Mouse (Mus musculus) spleen, adult 18-20 months (tissue): ENCODE measurements around the gene Gm44805.

Experiments used
- DNase-seq, 2 experiments: peaks; one replicate each; pipeline ENCODE4 v3.0.0; 2022; ENCODE audit warnings: mixed read lengths in 2 of 2

The Gm44805 gene

GRCm38 (mm10) chr7:19628536-19629360, 52.5 kb downstream of the Gm44805 start:
- peak; percentile 96 to 98 for DNase-seq

- DNase-seq = no peak
Measured at GRCm38 (mm10) chr7:19628192-19628535, 53.1 kb downstream of the Gm44805 start.

DNA sequence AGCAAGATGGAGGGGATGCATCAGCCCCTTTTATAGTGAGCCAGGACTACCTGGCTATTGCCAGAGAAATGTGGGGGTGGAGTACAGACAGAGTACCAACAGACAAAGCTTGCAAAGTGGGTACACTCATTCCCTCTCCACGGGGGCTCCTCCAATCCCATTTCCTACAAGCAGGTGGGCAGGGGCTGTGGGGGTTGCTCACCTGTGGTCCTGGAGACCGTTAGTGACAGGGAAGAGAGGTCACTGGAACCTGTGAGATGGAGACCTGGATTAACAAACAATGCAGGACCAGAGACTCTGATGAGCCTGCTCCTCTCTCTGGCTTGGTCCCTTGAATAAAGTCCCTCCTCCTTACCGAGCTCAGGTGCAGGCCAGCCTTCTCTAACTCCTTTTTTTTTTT, 53.5 kb downstream of the Gm44805 start:
- no peak for DNase-seq

DNA sequence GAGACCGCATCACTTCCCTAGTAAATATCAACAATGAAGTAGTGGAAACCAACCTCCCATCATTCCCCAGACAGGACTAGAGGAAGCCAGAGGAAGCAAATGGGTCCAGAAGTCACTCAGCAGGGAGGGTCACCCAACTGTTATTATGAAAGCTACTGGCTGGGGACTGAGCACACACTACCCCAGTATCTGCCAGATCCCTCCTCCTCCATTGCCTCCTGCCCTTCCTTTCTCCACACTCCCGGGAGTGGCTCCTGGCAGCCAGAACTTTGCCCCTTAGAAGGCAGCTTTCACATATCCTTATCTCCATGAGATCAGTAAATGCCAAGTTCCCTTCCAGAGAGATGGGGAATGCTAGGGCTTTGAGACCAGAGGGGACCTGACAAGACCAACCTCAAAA, 57.8 kb downstream of the Gm44805 start:
- no peak for DNase-seq

DNA sequence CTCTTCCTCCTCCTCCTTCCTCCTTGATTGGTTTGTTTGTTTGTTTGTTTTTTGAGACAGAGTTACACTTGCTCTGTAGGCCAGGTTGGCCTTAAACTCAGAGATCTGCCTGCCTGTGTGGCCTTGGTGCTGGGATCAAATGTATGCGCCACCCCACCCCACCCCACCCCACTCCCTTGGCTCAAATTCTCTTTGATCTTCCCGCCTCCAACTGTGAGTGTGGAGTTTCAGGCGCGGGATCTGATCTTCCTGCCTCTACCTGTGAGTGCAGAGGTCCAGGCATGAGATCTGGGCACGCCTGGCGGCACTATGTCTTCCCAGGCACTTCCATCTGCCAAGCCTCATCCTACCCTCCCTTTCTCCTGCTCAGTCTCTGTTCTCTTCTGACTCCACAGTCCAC, 59.0 kb downstream of the Gm44805 start:
- DNase-seq = no peak
